Mouse (Mus musculus) ovary, adult 18-20 months (tissue): ENCODE data around the gene Strn4.

Experiments used
- DNase-seq: peaks from one replicate; pipeline ENCODE4 v3.0.0; 2022; ENCODE audit warnings: low spot score, mixed read lengths

The Strn4 gene

GRCm38 (mm10) chr7:16876006-16876405 is 60.3 kb downstream of the Strn4 start:
- no peak for DNase-seq

GRCm38 (mm10) chr7:16876608-16877007 is 60.9 kb downstream of the Strn4 start:
- no peak for DNase-seq

- DNase-seq, result no peak
Observed at GRCm38 (mm10) chr7:16877717-16878116, 62.0 kb downstream of the Strn4 start.

GRCm38 (mm10) chr7:16879796-16880547 is 64.3 kb downstream of the Strn4 start:
- no peak for DNase-seq

- no peak for DNase-seq
Observed at GRCm38 (mm10) chr7:16880615-16881014, 64.9 kb downstream of the Strn4 start.

- no peak for DNase-seq
Observed at GRCm38 (mm10) chr7:16883162-16883561, 67.5 kb downstream of the Strn4 start.

GRCm38 (mm10) chr7:16884334-16884733 is 68.6 kb downstream of the Strn4 start:
- no peak for DNase-seq

DNA sequence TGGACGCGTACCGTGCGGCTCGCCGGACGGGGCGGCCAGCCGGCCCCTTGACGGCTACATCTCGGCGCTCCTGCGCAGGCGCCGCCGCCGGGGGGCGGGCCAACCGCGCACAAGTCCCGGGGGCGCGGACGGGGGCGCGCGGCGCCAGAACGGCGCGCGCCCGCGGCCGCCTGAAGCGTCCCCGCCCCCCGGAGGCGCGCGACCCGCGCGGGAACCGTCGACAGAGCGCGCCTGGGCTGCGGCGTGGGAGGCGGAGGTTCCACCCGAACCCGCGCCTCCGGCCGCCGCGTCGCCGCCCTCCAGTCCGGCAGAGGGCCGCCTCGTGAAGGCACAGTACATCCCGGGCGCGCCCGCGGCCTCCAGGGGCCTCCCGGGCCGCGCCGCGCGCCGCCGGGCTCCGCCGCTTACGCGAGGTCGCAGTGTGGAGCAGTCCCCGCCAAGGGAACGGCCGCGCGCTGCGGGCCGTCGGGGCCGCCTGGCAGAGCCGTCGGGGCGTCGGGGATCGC is 69.6 kb downstream of the Strn4 start:
- no peak for DNase-seq

DNA sequence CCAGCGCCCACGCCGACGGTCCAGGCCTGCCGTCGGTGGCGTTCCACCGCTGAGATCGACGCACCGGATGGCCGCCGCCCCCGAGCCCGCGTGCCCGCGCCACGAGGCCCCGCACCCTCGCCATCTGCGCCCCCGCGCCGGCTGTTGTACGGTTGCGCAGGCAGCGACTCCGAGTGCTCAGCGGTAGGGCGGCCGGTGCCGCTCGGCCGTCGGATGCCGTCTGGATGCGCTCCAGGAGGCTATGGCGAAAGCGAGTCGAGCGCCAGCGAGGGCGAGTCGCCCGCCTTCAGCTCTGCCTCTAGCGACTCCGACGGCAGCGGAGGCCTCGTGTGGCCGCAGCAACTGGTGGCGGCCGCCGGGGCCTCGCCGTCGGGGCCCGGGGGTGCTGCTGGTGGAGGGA is 70.2 kb downstream of the Strn4 start:
- no peak for DNase-seq
